Mouse (Mus musculus): ENCODE results near the gene Myom1.

Gene Myom1

DNA sequence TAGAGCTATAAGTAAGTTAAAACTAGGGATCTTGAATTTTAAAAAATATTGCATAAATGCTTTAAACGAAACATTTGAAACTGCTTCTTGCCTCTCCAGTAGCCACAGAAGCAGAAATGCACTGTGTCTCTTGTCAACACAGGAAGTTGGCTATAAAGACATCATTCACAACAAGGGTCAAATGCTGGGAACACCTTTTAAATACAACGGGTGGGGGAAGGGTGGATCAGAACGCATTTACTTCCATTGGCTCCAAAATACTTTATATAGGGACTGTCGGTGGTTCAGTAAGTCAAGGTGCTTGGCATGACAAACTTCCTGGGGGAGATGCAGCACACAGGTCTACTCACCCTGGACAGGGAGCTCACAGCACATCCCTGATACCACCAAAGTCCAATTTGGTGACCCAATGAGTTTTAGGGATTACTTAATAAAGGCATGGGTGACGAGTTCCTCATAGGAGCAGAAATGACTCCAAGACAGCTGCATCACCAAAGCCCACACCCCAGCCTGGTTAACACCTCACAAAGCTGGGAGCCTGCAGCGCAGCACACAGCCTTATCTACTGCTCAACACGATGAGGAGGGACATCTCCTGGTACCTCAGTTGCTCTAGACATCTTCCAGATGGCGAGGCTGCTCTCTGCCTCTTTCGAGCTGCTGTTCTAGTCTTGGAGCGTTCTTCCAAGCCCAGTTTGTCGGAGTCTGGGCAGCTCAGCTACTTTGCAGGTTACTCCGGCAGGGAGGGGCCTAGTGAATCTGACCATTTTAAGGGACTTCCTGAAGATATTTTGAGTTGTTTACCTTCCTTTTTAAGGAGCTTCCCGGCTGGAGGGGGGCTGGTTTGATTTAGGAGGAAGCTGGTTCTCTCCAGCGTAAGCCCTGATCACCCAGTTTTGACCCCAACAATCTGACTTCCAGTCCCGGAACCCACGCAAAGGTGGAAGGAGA is 134.2 kb downstream of the Myom1 start:
- DNase-seq (ENCODE audit: low read depth, low spot score) = no peak

- no peak for DNase-seq (ENCODE audit: low read depth, low spot score)
Measured at GRCm38 (mm10) chr17:71137334-71137721, 134.9 kb downstream of the Myom1 start.

- no peak for DNase-seq (ENCODE audit: low read depth, low spot score)
Measured at GRCm38 (mm10) chr17:71142068-71142467, 139.6 kb downstream of the Myom1 start.

DNA sequence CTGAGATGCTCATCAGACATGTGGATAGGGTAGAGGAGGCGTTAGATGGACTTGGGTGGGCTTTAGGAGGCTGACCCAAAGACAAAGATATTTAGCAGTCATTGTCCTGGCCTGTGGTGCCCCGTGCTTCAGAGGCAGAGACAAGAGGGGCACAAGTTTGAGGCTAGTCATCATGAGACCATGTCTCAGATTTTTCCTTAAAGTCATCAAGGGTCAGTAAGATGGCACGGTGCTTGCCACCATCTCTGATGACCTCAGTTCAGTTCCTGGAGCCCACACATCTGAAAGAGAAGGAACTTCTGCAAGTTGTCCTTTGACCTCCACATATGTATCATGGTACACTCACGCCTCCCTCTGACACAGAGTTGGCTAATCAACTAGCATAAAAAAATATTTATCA is 140.7 kb downstream of the Myom1 start:
- DNase-seq (ENCODE audit: low read depth, low spot score) = no peak

DNA sequence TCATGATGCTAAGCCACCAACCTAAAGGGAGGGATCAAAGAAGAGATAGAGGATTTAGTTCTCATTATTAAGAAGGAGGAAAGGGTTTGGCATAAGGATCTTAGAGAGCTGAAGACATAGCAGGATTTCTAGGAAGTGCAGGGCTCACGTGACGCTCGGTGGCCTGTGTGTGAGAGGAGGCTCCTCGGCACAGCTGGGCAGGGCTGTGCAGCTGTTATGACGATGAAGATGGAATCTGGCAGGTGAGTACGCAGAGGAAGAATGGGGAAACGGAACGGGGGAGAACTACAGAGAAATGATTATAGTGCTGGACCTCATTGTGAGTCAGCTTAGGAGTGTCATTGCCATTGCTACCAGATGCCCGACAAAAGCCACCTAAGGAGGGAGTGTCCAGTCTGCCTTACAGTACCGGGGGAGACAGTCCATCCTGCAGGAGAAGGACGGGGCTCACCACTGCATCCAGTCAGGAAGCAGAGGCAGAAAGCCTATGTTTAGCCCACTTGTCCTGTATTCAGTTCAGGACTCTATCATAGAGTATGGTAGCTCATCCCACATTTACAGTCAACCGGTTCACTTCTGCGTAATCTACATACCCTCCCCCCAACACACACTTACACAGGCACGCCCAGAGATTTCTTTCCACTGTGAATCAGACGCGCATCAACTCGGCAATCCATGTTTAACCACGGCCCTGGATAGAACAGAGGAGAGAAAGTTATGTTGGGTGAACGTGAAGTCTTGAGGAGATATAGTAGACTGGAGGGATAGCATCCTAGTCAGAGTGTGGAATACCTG is 142.1 kb downstream of the Myom1 start:
- DNase-seq (ENCODE audit: low read depth, low spot score) = no peak

DNA sequence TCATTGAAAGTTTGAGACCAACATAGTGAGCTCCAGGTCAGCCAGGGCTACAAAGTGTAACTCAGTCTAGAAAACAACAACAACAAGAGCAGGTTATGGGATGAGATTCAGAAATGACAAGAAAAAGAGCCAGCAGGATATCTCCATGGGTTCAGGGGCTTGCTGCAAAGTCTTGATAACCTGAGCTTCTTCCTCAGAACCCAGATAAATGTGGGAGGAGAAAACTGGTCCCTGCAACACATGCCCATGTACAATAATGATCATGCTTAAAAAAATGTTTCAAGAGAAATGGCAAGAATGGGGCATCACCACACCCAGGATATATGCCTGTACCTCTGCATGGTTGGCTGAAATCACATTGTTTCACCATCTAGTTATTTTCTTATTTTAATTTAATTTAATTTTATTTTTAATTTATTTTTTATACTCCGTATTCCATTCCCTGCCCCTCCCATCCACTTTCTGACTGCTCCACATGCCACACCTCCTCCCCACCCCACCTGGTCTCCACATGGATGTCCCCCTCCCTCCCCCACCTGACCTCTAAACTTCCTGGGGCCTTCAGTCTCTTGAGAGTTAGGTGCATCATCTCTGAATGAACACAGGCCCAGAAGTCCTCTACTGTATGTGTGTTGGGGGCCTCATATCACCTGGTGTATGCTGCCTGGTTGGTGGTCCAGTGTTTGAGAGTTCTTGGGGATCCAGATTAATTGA is 143.0 kb downstream of the Myom1 start:
- no peak for DNase-seq (ENCODE audit: low read depth, low spot score)

- no peak for DNase-seq (ENCODE audit: low read depth, low spot score)
Measured at GRCm38 (mm10) chr17:71153356-71153755, 150.9 kb downstream of the Myom1 start.

GRCm38 (mm10) chr17:71155271-71155670 is 152.8 kb downstream of the Myom1 start:
- no peak for DNase-seq (ENCODE audit: low read depth, low spot score)

DNA sequence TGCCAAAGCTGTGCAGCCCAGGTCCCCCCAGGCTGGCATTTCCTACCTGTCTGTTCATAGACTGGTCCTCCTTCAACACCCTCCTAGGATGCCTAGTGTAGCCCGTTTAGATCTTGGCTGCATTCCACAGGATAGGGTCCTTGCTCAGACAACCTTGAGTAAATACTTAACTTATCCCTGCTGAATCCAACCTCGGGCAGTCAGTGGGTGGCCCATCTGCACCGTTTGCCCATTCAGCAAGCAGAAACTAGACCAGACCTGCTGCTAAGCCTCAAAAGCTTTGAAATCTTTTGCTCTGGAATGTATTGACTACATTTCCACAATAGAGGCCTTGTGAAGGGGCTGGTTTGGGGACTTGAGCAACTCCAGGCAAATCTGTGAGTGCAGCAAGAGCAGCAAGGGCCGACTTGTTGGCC is 156.7 kb downstream of the Myom1 start:
- no peak for DNase-seq (ENCODE audit: low read depth, low spot score)

DNA sequence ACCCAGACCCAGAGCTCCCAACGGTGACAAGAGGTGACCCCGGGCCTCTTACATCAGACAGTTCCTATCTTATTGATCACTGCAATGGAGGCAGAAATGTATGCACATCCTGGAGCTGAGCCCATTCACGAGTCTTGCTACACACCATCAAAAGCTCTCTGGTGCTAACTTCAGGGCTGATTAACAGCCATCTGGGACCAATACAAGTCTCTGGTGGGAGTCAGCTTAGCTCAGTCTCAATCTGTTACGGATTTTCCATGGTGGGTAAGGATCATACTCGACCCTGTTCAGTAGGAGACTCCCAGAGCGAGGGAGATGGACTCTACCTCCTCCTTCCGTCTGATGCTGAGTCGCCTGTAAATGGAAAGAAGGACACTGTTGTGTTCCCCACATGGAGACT is 157.3 kb downstream of the Myom1 start:
- DNase-seq (ENCODE audit: low read depth, low spot score) = no peak

- no peak for DNase-seq (ENCODE audit: low read depth, low spot score)
Measured at GRCm38 (mm10) chr17:71160244-71160995, 158.0 kb downstream of the Myom1 start.

- DNase-seq (ENCODE audit: low read depth, low spot score) = no peak
Measured at GRCm38 (mm10) chr17:71164991-71165390, 162.6 kb downstream of the Myom1 start.

- DNase-seq (ENCODE audit: low read depth, low spot score) = no peak
Measured at GRCm38 (mm10) chr17:71168205-71168815, 165.9 kb downstream of the Myom1 start.

DNA sequence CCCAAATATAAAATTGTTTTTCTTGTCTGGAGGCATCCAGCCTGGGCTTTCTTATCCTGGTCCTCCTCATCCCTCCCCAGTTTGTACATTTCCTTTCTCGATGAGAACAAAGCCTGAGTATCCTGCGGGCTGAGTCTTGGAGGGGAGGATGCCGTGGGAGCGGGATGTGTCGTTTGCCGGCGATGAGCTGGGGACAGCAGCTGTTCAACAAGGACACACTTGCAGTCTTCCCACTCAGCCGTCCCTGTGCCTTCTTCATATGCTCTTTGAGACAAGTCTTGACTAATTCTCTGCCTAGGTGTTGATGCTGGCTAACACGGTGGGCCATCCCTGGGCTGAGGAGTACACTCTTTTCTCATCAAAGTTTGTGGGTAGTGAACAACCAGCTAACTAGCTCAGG is 166.4 kb downstream of the Myom1 start:
- DNase-seq (ENCODE audit: low read depth, low spot score) = no peak

- no peak for DNase-seq (ENCODE audit: low read depth, low spot score)
Measured at GRCm38 (mm10) chr17:71169639-71170038, 167.2 kb downstream of the Myom1 start.

GRCm38 (mm10) chr17:71171161-71171560 is 168.7 kb downstream of the Myom1 start:
- peak; percentile 71 for DNase-seq (ENCODE audit: low read depth, low spot score)

Data from c-Kit-negative CD71-positive TER-119-positive erythroid progenitor cells, embryonic 14.5 days (primary cell).